Mouse (Mus musculus) erythroblast, embryonic 14.5 days (primary cell): ENCODE measurements around the gene Epdr1.

Source experiments
- GATA1 ChIP-seq: IDR thresholded peaks from 2 replicates; pipeline ENCODE4 v1.6.1; 2012; ENCODE audit warnings: low read length, inconsistent platforms, mixed read lengths
- TAL1 ChIP-seq: IDR thresholded peaks from 3 replicates; pipeline ENCODE4 v1.6.1; 2012; ENCODE audit warnings: low read length, inconsistent platforms, mixed read lengths

GRCm38 (mm10) chr13:19630768-19631709 lies 11.3 kb upstream of the Epdr1 start:
- TF ChIP-seq GATA1: no peak
- TF ChIP-seq TAL1: no peak
